Mouse (Mus musculus) lung, postnatal 4 days (tissue): ENCODE measurements at regions not wholly inside any gene's neighbourhood (a gene's known extent, or its start where the extent isn't known, plus 50 kb on each side); places are given as distances from the start of the nearest gene placed in this dataset.
A peak's percentile ranks its signal among the peaks of the same experiment; 100 is the strongest.

ENCODE experiments used
- DNase-seq, 2 experiments: peaks; one replicate each; pipeline ENCODE4 v3.0.0; 2021

GRCm38 (mm10) chr9:87784872-87785271, 53.8 kb upstream of the Tbx18 start:
- no peak for DNase-seq

- no peak for DNase-seq
Measured at GRCm38 (mm10) chr9:87811746-87812145, 80.7 kb upstream of the Tbx18 start.

- no peak for DNase-seq
Measured at GRCm38 (mm10) chr9:87822276-87822675, 91.2 kb upstream of the Tbx18 start.

- DNase-seq, result no peak
Measured at GRCm38 (mm10) chr9:87824691-87825230, 93.7 kb upstream of the Tbx18 start.

- DNase-seq, result peak; percentile 41 to 68
Measured at GRCm38 (mm10) chr9:87843898-87844297, 112.8 kb upstream of the Tbx18 start.

- DNase-seq, result no peak
Measured at GRCm38 (mm10) chr9:87844453-87844852, 113.4 kb upstream of the Tbx18 start.

- no peak for DNase-seq
Measured at GRCm38 (mm10) chr9:87848882-87849281, 117.8 kb upstream of the Tbx18 start.

GRCm38 (mm10) chr9:87850133-87850532, 119.1 kb upstream of the Tbx18 start:
- DNase-seq, result no peak

GRCm38 (mm10) chr9:87861588-87861987, 130.5 kb upstream of the Tbx18 start:
- no peak for DNase-seq

GRCm38 (mm10) chr9:87865236-87865635, 134.2 kb upstream of the Tbx18 start:
- no peak for DNase-seq

GRCm38 (mm10) chr9:87872384-87872905, 141.4 kb upstream of the Tbx18 start:
- no peak for DNase-seq

- DNase-seq, result no peak
Measured at GRCm38 (mm10) chr9:87882587-87882986, 151.5 kb upstream of the Tbx18 start.

- no peak for DNase-seq
Measured at GRCm38 (mm10) chr9:87883069-87883468, 152.0 kb upstream of the Tbx18 start.

- DNase-seq, result no peak
Measured at GRCm38 (mm10) chr9:87894051-87894450, 163.0 kb upstream of the Tbx18 start.

GRCm38 (mm10) chr9:87894596-87894995, 163.5 kb upstream of the Tbx18 start:
- no peak for DNase-seq

- no peak for DNase-seq
Measured at GRCm38 (mm10) chr9:87895526-87895925, 164.5 kb upstream of the Tbx18 start.

- no peak for DNase-seq
Measured at GRCm38 (mm10) chr9:87897336-87897735, 166.3 kb upstream of the Tbx18 start.

- DNase-seq, result no peak
Measured at GRCm38 (mm10) chr9:87899368-87899767, 168.3 kb upstream of the Tbx18 start.

- no peak for DNase-seq
Measured at GRCm38 (mm10) chr9:87899800-87900199, 168.7 kb upstream of the Tbx18 start.

- no peak for DNase-seq
Measured at GRCm38 (mm10) chr9:87921291-87921690, 190.2 kb upstream of the Tbx18 start.

GRCm38 (mm10) chr9:87925151-87925550, 194.1 kb upstream of the Tbx18 start:
- no peak for DNase-seq

- no peak for DNase-seq
Measured at GRCm38 (mm10) chr9:87933230-87933629, 202.2 kb upstream of the Tbx18 start.

- no peak for DNase-seq
Measured at GRCm38 (mm10) chr9:87952426-87952825, 221.4 kb upstream of the Tbx18 start.

GRCm38 (mm10) chr9:87954941-87955340, 223.9 kb upstream of the Tbx18 start:
- no peak for DNase-seq

- no peak for DNase-seq
Measured at GRCm38 (mm10) chr9:87961796-87962195, 230.7 kb upstream of the Tbx18 start.
